Mouse (Mus musculus): Measurements from ENCODE around the gene Acot5. TPM values are rescaled to one million over a fixed set of nuclear protein-coding genes. Genes with fewer than 3 reads are reported as not detected.

Acot5 gene
- polyA plus RNA-seq, 1 experiment from 2014 or later, result 0.48 TPM

Other genes starting within 250 kb of the Acot5 start
- 16.0 and 17.7 TPM in 2 replicates for gene Numb, start 147.4 kb upstream of the Acot5 start, polyA plus RNA-seq (2014; fragmentation: Nextera tagmentation; extraction: Ambion mirVana)
- 12.4 and 15.0 TPM in 2 replicates for gene Riox1, start 118.7 kb upstream of the Acot5 start, polyA plus RNA-seq (2014; fragmentation: Nextera tagmentation; extraction: Ambion mirVana)
- not detected in 2 replicates for gene Heatr4, start 84.5 kb upstream of the Acot5 start, polyA plus RNA-seq (2014; fragmentation: Nextera tagmentation; extraction: Ambion mirVana)
- gene Acot2, start 81.5 kb upstream of the Acot5 start, polyA plus RNA-seq (2014; fragmentation: Nextera tagmentation; extraction: Ambion mirVana), result 9.8 and 13.8 TPM in 2 replicates
- 100 and 108 TPM in 2 replicates for gene Acot1, start 59.8 kb upstream of the Acot5 start, polyA plus RNA-seq (2014; fragmentation: Nextera tagmentation; extraction: Ambion mirVana)
- gene Acot4, start 30.9 kb upstream of the Acot5 start, polyA plus RNA-seq (2014; fragmentation: Nextera tagmentation; extraction: Ambion mirVana), result 0.54 and 0.61 TPM in 2 replicates
- not detected in 2 replicates for gene Gm49366, start 30.4 kb upstream of the Acot5 start, polyA plus RNA-seq (2014; fragmentation: Nextera tagmentation; extraction: Ambion mirVana)
- 0.78 and 1.9 TPM in 2 replicates for gene Acot3, start 17.2 kb upstream of the Acot5 start, polyA plus RNA-seq (2014; fragmentation: Nextera tagmentation; extraction: Ambion mirVana)
- 1.5 TPM in 2 replicates for gene Acot6, start 31.3 kb downstream of the Acot5 start, polyA plus RNA-seq (2014; fragmentation: Nextera tagmentation; extraction: Ambion mirVana)
- 6.3 and 7.3 TPM in 2 replicates for gene Dnal1, start 45.0 kb downstream of the Acot5 start, polyA plus RNA-seq (2014; fragmentation: Nextera tagmentation; extraction: Ambion mirVana)
- 3.2 and 4.1 TPM in 2 replicates for gene Pnma1, start 79.2 kb downstream of the Acot5 start, polyA plus RNA-seq (2014; fragmentation: Nextera tagmentation; extraction: Ambion mirVana)
- gene Elmsan1, start 149.6 kb downstream of the Acot5 start, polyA plus RNA-seq (2014; fragmentation: Nextera tagmentation; extraction: Ambion mirVana), result 4.4 and 4.8 TPM in 2 replicates
- 15.4 and 18.2 TPM in 2 replicates for gene Ptgr2, start 215.9 kb downstream of the Acot5 start, polyA plus RNA-seq (2014; fragmentation: Nextera tagmentation; extraction: Ambion mirVana)
- gene Zfp410, start 247.5 kb downstream of the Acot5 start, polyA plus RNA-seq (2014; fragmentation: Nextera tagmentation; extraction: Ambion mirVana), result 62.5 and 67.6 TPM in 2 replicates

All from hindbrain, embryonic 14.5 days (tissue).